ENCODE assay signal across 11 mouse cellular contexts in genomic region chr5:135935641-135936190, GRCm38 (mm10). TPM values are rescaled to one million over a fixed set of nuclear protein-coding genes. Genes with fewer than 3 reads are reported as not detected.
DNase-seq lines count a peak whose midpoint lies in the region; ATAC-seq and TF ChIP-seq lines count a peak whose summit lies in the region.
"Had no signal": no experiment of that assay in that cellular context is flagged by ENCODE, and none has a peak within 500 bp of the region (broad histone marks: within the 10 kb centered on the region; RNA-seq: fewer than 3 reads in every experiment).

No protein-coding gene starts in this region.

- peak overlapping the region; percentile 78; the same call in 1 of the 2 replicates for H3K4me2 ChIP-seq in lung, embryonic 14.5 days
- peak overlapping the region; percentile 56 for H3K4me2 ChIP-seq in neural tube, embryonic 15.5 days

- DNase-seq in cerebellum, adult 9-11 months = peak; percentile 62
- no peak for DNase-seq in cerebellum, postnatal 25 days
- no peak for DNase-seq in lung, embryonic 14.5 days
- no peak for DNase-seq in lung, postnatal 25 days (ENCODE audit: low spot score)
- DNase-seq in liver = peak; percentile 16
- DNase-seq: layer of hippocampus, postnatal 36 days; right cerebral cortex, postnatal 14 days had no signal

- ATAC-seq in lung, embryonic 14.5 days (ENCODE audit: insufficient read depth) = no peak
- ATAC-seq in neural tube, embryonic 15.5 days (ENCODE audit: low FRiP score) = no peak
- ATAC-seq in megakaryocyte progenitor cell, adult 5-6 weeks (replicated peaks; ENCODE audit: poor library complexity) = no peak
- no peak for ATAC-seq in granulocyte monocyte progenitor cell, adult 5-6 weeks (replicated peaks; ENCODE audit: poor library complexity, severe bottlenecking)

- no peak overlapping the region for H3K27ac ChIP-seq in lung, embryonic 14.5 days (ENCODE audit: low read depth)
- peak overlapping the region; percentile 99 for H3K27ac ChIP-seq in neural tube, embryonic 15.5 days (replicated peaks)

- H3K27me3 ChIP-seq in lung, embryonic 14.5 days (ENCODE audit: insufficient read depth, low read length) = no peaks in the 10 kb centered on the region
- no peaks in the 10 kb centered on the region for H3K27me3 ChIP-seq in neural tube, embryonic 15.5 days (replicated peaks)

- peaks cover 11% of the 10 kb centered on the region for H3K4me1 ChIP-seq in lung, embryonic 14.5 days (ENCODE audit: insufficient read depth)
- peaks cover 23% of the 10 kb centered on the region for H3K4me1 ChIP-seq in neural tube, embryonic 15.5 days

- TF ChIP-seq CTCF in lung, embryonic 14.5 days (IDR thresholded peaks at IDR 0.05; ENCODE audit: low read depth) = no peak

- H3K9ac ChIP-seq in lung, embryonic 14.5 days = no peak overlapping the region
- no peak overlapping the region for H3K9ac ChIP-seq in neural tube, embryonic 15.5 days (replicated peaks)

- no peaks in the 10 kb centered on the region for H3K9me3 ChIP-seq in lung, embryonic 14.5 days (ENCODE audit: low read depth, low read length)
- H3K9me3 ChIP-seq in neural tube, embryonic 15.5 days (replicated peaks) = no peaks in the 10 kb centered on the region

- no peak overlapping the region for H3K4me3 ChIP-seq in lung, embryonic 14.5 days (ENCODE audit: low read depth, low read length)
- no peak overlapping the region for H3K4me3 ChIP-seq in neural tube, embryonic 15.5 days (replicated peaks)

- 77% methylated on average over 6 of the region's 6 CpGs for WGBS in lung, embryonic 14.5 days
- WGBS in neural tube, embryonic 15.5 days = 75% methylated on average over 6 of the region's 6 CpGs

- peaks cover 18% of the 10 kb centered on the region for H3K36me3 ChIP-seq in lung, embryonic 14.5 days (ENCODE audit: insufficient read depth)
- peaks cover 10% of the 10 kb centered on the region for H3K36me3 ChIP-seq in neural tube, embryonic 15.5 days

RNA-seq across cellular contexts. Expression of gene Ywhag, which starts 1.3 kb away (rescaled TPM):
- 74.7 and 79.0 TPM in 2 replicates for polyA plus RNA-seq in lung, embryonic 14.5 days (2014; fragmentation: Nextera tagmentation; extraction: Ambion mirVana)
- polyA plus RNA-seq in neural tube, embryonic 15.5 days (2015; fragmentation: Nextera tagmentation; extraction: Ambion mirVana) = 776 and 868 TPM in 2 replicates
- 124 and 130 TPM in 2 replicates for total RNA-seq in megakaryocyte progenitor cell, adult 5-6 weeks (2015)
- total RNA-seq in megakaryocyte progenitor cell, adult 5-6 weeks (2017) = 87.4 and 88.3 TPM in 2 replicates
- total RNA-seq in granulocyte monocyte progenitor cell, adult 5-6 weeks (2014; fragmentation: Nextera tagmentation) = 97.2 and 120 TPM in 2 replicates
- total RNA-seq in granulocyte monocyte progenitor cell, adult 5-6 weeks (2017) = 92.2 and 107 TPM in 2 replicates

RNA-seq across cellular contexts. Expression of gene Ssc4d, which starts 38.6 kb away (rescaled TPM):
- polyA plus RNA-seq in lung, embryonic 14.5 days (2014; fragmentation: Nextera tagmentation; extraction: Ambion mirVana) = 3.2 and 3.8 TPM in 2 replicates
- polyA plus RNA-seq in neural tube, embryonic 15.5 days (2015; fragmentation: Nextera tagmentation; extraction: Ambion mirVana) = 1.6 and 1.8 TPM in 2 replicates
- 3.3 and 6.8 TPM in 2 replicates for total RNA-seq in megakaryocyte progenitor cell, adult 5-6 weeks (2015)
- 2.0 and 2.3 TPM in 2 replicates for total RNA-seq in megakaryocyte progenitor cell, adult 5-6 weeks (2017)
- total RNA-seq in granulocyte monocyte progenitor cell, adult 5-6 weeks (2014; fragmentation: Nextera tagmentation) = 1.8 and 5.0 TPM in 2 replicates
- 0.90 TPM in 1 of 2 replicates, not detected in the other for total RNA-seq in granulocyte monocyte progenitor cell, adult 5-6 weeks (2017)

RNA-seq across cellular contexts. Expression of gene Zp3, which starts 44.2 kb away (rescaled TPM):
- polyA plus RNA-seq in lung, embryonic 14.5 days (2014; fragmentation: Nextera tagmentation; extraction: Ambion mirVana) = not detected in 2 replicates
- 0.14 and 0.27 TPM in 2 replicates for polyA plus RNA-seq in neural tube, embryonic 15.5 days (2015; fragmentation: Nextera tagmentation; extraction: Ambion mirVana)
- total RNA-seq in megakaryocyte progenitor cell, adult 5-6 weeks (2015) = 0.10 TPM in 1 of 2 replicates, not detected in the other
- not detected in 2 replicates for total RNA-seq in megakaryocyte progenitor cell, adult 5-6 weeks (2017)
- not detected in 2 replicates for total RNA-seq in granulocyte monocyte progenitor cell, adult 5-6 weeks (2014; fragmentation: Nextera tagmentation)
- not detected in 2 replicates for total RNA-seq in granulocyte monocyte progenitor cell, adult 5-6 weeks (2017)
- total RNA-seq: layer of hippocampus, postnatal 36 days had no signal
- polyA plus RNA-seq: heart, embryonic 16.5 days had no signal

RNA-seq across cellular contexts. Expression of gene Hspb1, which starts 48.0 kb away (rescaled TPM):
- 62.8 and 68.1 TPM in 2 replicates for polyA plus RNA-seq in lung, embryonic 14.5 days (2014; fragmentation: Nextera tagmentation; extraction: Ambion mirVana)
- polyA plus RNA-seq in neural tube, embryonic 15.5 days (2015; fragmentation: Nextera tagmentation; extraction: Ambion mirVana) = 36.4 and 38.1 TPM in 2 replicates
- not detected in 2 replicates for total RNA-seq in megakaryocyte progenitor cell, adult 5-6 weeks (2015)
- total RNA-seq in megakaryocyte progenitor cell, adult 5-6 weeks (2017) = not detected in 2 replicates
- not detected in 2 replicates for total RNA-seq in granulocyte monocyte progenitor cell, adult 5-6 weeks (2014; fragmentation: Nextera tagmentation)
- not detected in 2 replicates for total RNA-seq in granulocyte monocyte progenitor cell, adult 5-6 weeks (2017)

RNA-seq across cellular contexts. Expression of gene Dtx2, which starts 58.9 kb away (rescaled TPM):
- polyA plus RNA-seq in lung, embryonic 14.5 days (2014; fragmentation: Nextera tagmentation; extraction: Ambion mirVana) = 21.4 and 24.4 TPM in 2 replicates
- 22.5 and 25.2 TPM in 2 replicates for polyA plus RNA-seq in neural tube, embryonic 15.5 days (2015; fragmentation: Nextera tagmentation; extraction: Ambion mirVana)
- total RNA-seq in megakaryocyte progenitor cell, adult 5-6 weeks (2015) = 12.9 and 13.7 TPM in 2 replicates
- total RNA-seq in megakaryocyte progenitor cell, adult 5-6 weeks (2017) = 4.7 and 5.5 TPM in 2 replicates
- total RNA-seq in granulocyte monocyte progenitor cell, adult 5-6 weeks (2014; fragmentation: Nextera tagmentation) = 17.1 and 20.2 TPM in 2 replicates
- 6.4 and 8.1 TPM in 2 replicates for total RNA-seq in granulocyte monocyte progenitor cell, adult 5-6 weeks (2017)

Comparison
In these comparisons a context has a peak if more than half of its experiments do, and no peak if none do; other contexts are left out.
1. DNase-seq: peak in cerebellum, adult 9-11 months (single experiment) and liver (single experiment); none in cerebellum, postnatal 25 days (0 of 2), lung, embryonic 14.5 days (single experiment) and lung, postnatal 25 days (single experiment).